Mouse (Mus musculus) layer of hippocampus, postnatal 25 days (tissue): ENCODE measurements around the gene Osmr. TPM values are rescaled to one million over a fixed set of nuclear protein-coding genes. Genes with fewer than 3 reads are reported as not detected.
"Not testable (repeated sequence)": the region's sequence is repeated elsewhere in the genome, so short reads cannot be mapped to it uniquely, and the experiment has no call there.

Experiments used
- DNase-seq, 2 experiments: peaks; one replicate each; pipeline ENCODE4 v3.0.0; 2022; ENCODE audit warnings: mixed read lengths in 2 of 2, low spot score in 1 of 2; ENCODE audit errors: extremely low spot score in 1 of 2
- total RNA-seq, 2 experiments: library from RNA; stranded (reverse); gene quantifications; 2 replicates each; pipeline ENCODE4 v1.2.3; 2021

Gene Osmr
- total RNA-seq, 2 experiments from 2014 or later = 2.7 to 2.8 TPM

- no peak for DNase-seq
Observed at GRCm38 (mm10) chr15:6862125-6862524, 12.6 kb downstream of the Osmr start.

GRCm38 (mm10) chr15:6861617-6862016, 13.2 kb downstream of the Osmr start:
- no peak for DNase-seq

DNA sequence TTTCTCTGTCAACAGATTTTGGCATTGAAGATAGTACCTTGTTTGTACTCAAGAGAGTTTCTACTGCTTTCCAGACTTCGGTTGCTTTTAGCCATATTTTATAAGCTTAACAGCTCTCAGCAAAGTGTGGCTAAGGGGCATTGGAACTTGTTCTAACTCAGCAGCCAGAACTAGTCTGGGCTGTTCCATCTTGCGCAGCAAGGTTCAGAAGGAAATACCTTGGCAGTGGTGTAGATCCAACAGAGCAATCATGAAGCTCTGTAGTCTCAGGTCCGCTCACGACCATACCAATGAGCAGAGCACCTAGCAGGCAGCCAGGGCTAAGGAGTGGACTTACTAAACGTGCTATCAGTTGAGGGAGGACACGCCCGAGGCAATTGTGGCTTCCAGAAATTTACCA, 15.0 kb downstream of the Osmr start:
- DNase-seq = no peak

DNA sequence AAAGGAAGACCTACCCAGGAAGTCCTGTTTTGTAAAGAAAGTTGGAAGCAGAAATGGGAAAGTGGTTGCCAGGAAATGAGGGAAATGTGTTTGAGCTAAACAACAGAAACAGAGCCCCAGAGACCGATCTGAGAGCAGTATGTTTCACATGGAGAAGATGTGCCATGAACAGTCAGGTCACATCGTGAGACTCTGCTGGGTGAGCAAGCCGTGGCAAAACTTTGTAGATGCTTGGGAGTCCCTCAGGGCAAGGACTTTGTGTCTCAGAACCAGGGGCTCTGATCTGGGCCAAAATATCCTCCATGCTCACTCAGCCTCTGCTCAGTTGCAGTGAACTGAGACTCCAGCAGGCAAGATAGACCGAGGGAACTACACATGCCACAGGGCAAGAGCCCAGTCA, 15.9 kb downstream of the Osmr start:
- DNase-seq = no peak

GRCm38 (mm10) chr15:6857270-6857905, 17.4 kb downstream of the Osmr start:
- no peak for DNase-seq

GRCm38 (mm10) chr15:6849851-6850250, 24.9 kb downstream of the Osmr start:
- no peak for DNase-seq

DNA sequence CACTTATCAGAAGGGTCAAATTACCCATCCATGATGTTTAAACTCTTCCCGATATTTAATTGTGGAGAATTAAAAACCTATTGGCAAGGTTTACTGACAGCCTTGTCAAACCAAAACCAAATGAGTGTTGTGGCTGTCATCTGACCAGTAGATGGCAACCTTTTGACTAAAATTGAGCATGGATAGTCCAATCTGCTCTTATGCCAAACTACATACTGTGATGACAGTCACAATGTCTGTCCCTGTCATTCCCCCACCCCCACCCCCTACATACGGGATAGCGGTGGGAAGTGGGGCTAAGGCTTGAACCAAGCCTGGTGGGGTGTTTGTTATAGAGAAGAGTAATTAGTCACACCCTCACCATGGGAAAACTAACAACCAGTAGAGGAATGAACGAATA, 34.6 kb downstream of the Osmr start:
- DNase-seq = no peak

- DNase-seq = no peak
Observed at GRCm38 (mm10) chr15:6815807-6816206, 59.0 kb downstream of the Osmr start.

DNA sequence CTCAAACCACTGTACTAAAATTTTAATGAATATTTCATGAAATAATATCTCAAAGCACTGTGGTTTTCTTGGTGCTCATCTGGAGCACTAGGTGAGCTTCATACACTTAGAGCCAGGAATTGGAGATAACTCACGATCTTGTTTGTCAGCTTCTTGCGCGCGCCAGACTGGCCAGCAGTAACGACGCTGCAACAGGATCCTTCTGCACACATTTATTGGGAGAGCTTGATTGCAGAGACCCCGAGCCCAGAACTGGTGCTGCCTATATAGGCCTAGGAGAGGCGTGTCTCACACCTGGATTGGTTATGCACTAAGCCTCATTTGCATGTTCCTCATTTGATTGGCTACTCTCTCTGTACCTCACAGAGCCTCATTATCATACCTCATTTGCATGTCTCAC, 73.6 kb downstream of the Osmr start:
- not testable (repeated sequence) for DNase-seq

DNA sequence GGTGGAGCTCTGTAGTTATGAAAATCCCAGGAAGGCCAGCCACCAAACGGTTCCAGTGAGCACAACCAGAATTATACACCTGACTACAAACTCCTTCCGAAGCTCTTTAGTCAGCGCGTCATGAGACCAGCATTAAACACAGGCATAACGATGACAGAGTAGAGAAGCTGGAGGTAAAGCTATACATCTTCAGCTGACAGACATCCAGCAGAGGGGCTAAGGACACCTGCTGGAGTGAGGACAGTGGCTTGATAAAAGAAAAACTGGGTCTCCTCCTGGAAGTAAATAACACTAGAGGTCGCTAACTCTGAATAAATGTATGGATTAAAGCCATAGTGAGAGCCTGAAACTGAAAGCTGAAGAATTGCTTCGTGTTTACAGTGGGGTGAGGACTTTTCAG, 81.9 kb downstream of the Osmr start:
- no peak for DNase-seq

- no peak for DNase-seq
Observed at GRCm38 (mm10) chr15:6791648-6792047, 83.1 kb downstream of the Osmr start.

DNA sequence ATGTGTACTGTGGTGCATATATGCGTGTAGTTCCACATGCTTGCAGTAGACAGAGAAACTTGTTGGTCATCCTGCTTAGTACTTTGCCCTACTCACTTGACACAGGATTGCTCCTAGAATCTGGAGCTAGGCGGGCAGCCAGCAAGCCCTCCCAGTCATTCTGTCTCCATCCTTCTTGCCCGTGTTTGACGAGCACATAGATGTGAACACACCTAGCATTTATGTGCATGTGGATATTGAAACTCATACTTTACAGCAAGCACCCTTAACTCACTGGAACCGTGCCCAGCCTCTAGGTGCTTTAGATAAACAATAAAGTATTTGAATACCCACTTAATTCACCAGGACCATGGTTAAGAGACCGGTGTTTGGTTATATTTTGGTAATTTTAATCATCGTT, 84.8 kb downstream of the Osmr start:
- DNase-seq = no peak

GRCm38 (mm10) chr15:6787236-6787635, 87.5 kb downstream of the Osmr start:
- DNase-seq = no peak

DNA sequence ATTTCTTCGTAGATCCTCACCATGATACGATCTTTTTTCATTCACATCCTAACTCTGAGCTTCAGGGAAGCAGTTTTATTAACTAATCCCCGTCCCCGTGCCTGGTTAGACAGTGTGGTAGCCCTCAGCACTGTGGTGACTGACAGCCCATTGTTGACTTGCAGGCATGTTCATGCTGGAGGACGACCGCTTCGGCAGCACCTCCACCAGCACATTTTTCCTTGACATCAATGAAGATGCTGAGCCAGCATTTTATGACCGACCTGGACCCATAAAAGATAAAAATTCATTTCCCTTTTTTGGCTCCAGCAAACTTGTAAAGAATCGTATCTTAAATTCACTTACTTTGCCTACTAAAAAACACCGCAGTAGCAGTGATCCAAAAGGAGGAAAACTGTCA, 88.6 kb downstream of the Osmr start:
- DNase-seq = no peak

GRCm38 (mm10) chr15:6772265-6772664, 102.5 kb downstream of the Osmr start:
- DNase-seq = no peak

Other genes starting within 250 kb of the Osmr start
- 10 to 100 TPM; 43.1 to 43.9 TPM for gene Rictor, start 166.6 kb downstream of the Osmr start, total RNA-seq
- 10 to 100 TPM; 47.3 to 51.1 TPM for gene Lifr, start 215.6 kb upstream of the Osmr start, total RNA-seq